Comparison of ENCODE assay signal across 8 mouse cellular contexts in genomic region chr16:17406512-17407231, GRCm38 (mm10). TPM values are rescaled to one million over a fixed set of nuclear protein-coding genes. Genes with fewer than 3 reads are reported as not detected.
DNase-seq lines count a peak whose midpoint lies in the region; ATAC-seq and TF ChIP-seq lines count a peak whose summit lies in the region.

No protein-coding gene starts in this region.

- no peaks in the 10 kb centered on the region for H3K9me3 ChIP-seq in heart, postnatal 0 days (replicated peaks; ENCODE audit: control insufficient read depth, low read length)
- H3K9me3 ChIP-seq in limb, embryonic 12.5 days, result no peaks in the 10 kb centered on the region
- no peaks in the 10 kb centered on the region for H3K9me3 ChIP-seq in neural tube, embryonic 14.5 days (ENCODE audit: control insufficient read depth, low read length)

- TF ChIP-seq EP300 in heart, postnatal 0 days (IDR thresholded peaks at IDR 0.05; ENCODE audit: low read depth), result no peak

- ATAC-seq in heart, postnatal 0 days (ENCODE audit: insufficient read depth, low read depth), result no peak
- no peak for ATAC-seq in limb, embryonic 12.5 days (ENCODE audit: insufficient number of reproducible peaks, insufficient read depth, low FRiP score, low TSS enrichment, low read depth)
- ATAC-seq in neural tube, embryonic 14.5 days (ENCODE audit: low read depth), result no peak

- no peak for TF ChIP-seq CTCF in heart, postnatal 0 days (IDR thresholded peaks at IDR 0.05; ENCODE audit: low read depth)

- no peaks in the 10 kb centered on the region for H3K27me3 ChIP-seq in heart, postnatal 0 days (ENCODE audit: control insufficient read depth, insufficient read depth, low read length)
- no peaks in the 10 kb centered on the region for H3K27me3 ChIP-seq in limb, embryonic 12.5 days
- H3K27me3 ChIP-seq in neural tube, embryonic 14.5 days (ENCODE audit: control insufficient read depth, insufficient read depth, low read length), result no peaks in the 10 kb centered on the region

- peak; percentile 19 to 23 for DNase-seq in cerebellum, adult 18-20 months
- DNase-seq in cerebellum, adult 11 months, result no peak
- peak; percentile 28 to 40 for DNase-seq in spleen, postnatal 10 days (ENCODE audit: low spot score in 2 of 2)
- no peak for DNase-seq in spleen, adult 12 weeks (ENCODE audit: low spot score)
- peak; percentile 5 for DNase-seq in heart, postnatal 0 days (ENCODE audit: low spot score)
- DNase-seq in adrenal gland, postnatal 10 days, result no peak

- peak overlapping the region; percentile 52; the same call in 1 of the 2 replicates for H3K27ac ChIP-seq in heart, postnatal 0 days (ENCODE audit: low read depth)
- no peak overlapping the region for H3K27ac ChIP-seq in limb, embryonic 12.5 days
- H3K27ac ChIP-seq in neural tube, embryonic 14.5 days (ENCODE audit: low read depth, low read length), result no peak overlapping the region

- H3K4me2 ChIP-seq in heart, postnatal 0 days (ENCODE audit: low read depth, low read length), result peak overlapping the region; percentile 81
- peak overlapping the region; percentile 73 for H3K4me2 ChIP-seq in limb, embryonic 12.5 days
- H3K4me2 ChIP-seq in neural tube, embryonic 14.5 days (ENCODE audit: low read depth, low read length), result peak overlapping the region; percentile 66

- 27% methylated on average over 9 of the region's 9 CpGs for WGBS in heart, postnatal 0 days
- WGBS in limb, embryonic 12.5 days, result 33% methylated on average over 9 of the region's 9 CpGs
- 39% methylated on average over 9 of the region's 9 CpGs for WGBS in neural tube, embryonic 14.5 days

- peak overlapping the region; percentile 70 for H3K9ac ChIP-seq in heart, postnatal 0 days (replicated peaks; ENCODE audit: low read depth, low read length)
- peak overlapping the region; percentile 72 for H3K9ac ChIP-seq in limb, embryonic 12.5 days (replicated peaks)
- H3K9ac ChIP-seq in neural tube, embryonic 14.5 days (replicated peaks; ENCODE audit: low read depth, low read length), result peak overlapping the region; percentile 79

- peak overlapping the region; percentile 85 for H3K4me3 ChIP-seq in heart, postnatal 0 days (ENCODE audit: low read depth, low read length)
- peak overlapping the region; percentile 76 for H3K4me3 ChIP-seq in limb, embryonic 12.5 days (replicated peaks)
- H3K4me3 ChIP-seq in neural tube, embryonic 14.5 days (ENCODE audit: low read depth, low read length), result peak overlapping the region; percentile 77

- no peaks in the 10 kb centered on the region for H3K36me3 ChIP-seq in heart, postnatal 0 days (replicated peaks; ENCODE audit: control insufficient read depth, insufficient read depth, low read length)
- H3K36me3 ChIP-seq in limb, embryonic 12.5 days, result peaks cover 12% of the 10 kb centered on the region
- H3K36me3 ChIP-seq in neural tube, embryonic 14.5 days (ENCODE audit: control insufficient read depth, insufficient read depth, low read length), result no peaks in the 10 kb centered on the region

- peaks cover 18% of the 10 kb centered on the region; the same call in 1 of the 2 replicates for H3K4me1 ChIP-seq in heart, postnatal 0 days (ENCODE audit: control insufficient read depth, insufficient read depth)
- H3K4me1 ChIP-seq in limb, embryonic 12.5 days (replicated peaks), result peaks cover 17% of the 10 kb centered on the region
- H3K4me1 ChIP-seq in neural tube, embryonic 14.5 days (ENCODE audit: control insufficient read depth, insufficient read depth, low read length), result peaks cover 21% of the 10 kb centered on the region

RNA-seq across cellular contexts. Expression of gene Pi4ka, which starts 0.6 kb away (rescaled TPM):
- 49.2 and 60.0 TPM in 2 replicates for total RNA-seq in heart, postnatal 0 days (2014; rRNA removed; ENCODE audit: low replicate concordance)
- 16.9 and 18.5 TPM in 2 replicates for polyA plus RNA-seq in heart, postnatal 0 days (2015; fragmentation: Nextera tagmentation; extraction: Ambion mirVana)
- polyA plus RNA-seq in limb, embryonic 12.5 days (2016; fragmentation: Nextera tagmentation; extraction: Ambion mirVana), result 44.8 and 50.2 TPM in 2 replicates
- polyA plus RNA-seq in neural tube, embryonic 14.5 days (2014; fragmentation: Nextera tagmentation; extraction: Ambion mirVana), result 73.0 and 83.1 TPM in 2 replicates
- 10 to 100 TPM; 61.7 to 73.1 TPM for total RNA-seq in adrenal gland, postnatal 10 days (2021)

RNA-seq across cellular contexts. Expression of gene Snap29, which starts 0.9 kb away (rescaled TPM):
- total RNA-seq in heart, postnatal 0 days (2014; rRNA removed; ENCODE audit: low replicate concordance), result 20.3 and 22.3 TPM in 2 replicates
- polyA plus RNA-seq in heart, postnatal 0 days (2015; fragmentation: Nextera tagmentation; extraction: Ambion mirVana), result 8.3 and 8.5 TPM in 2 replicates
- 13.0 and 14.0 TPM in 2 replicates for polyA plus RNA-seq in limb, embryonic 12.5 days (2016; fragmentation: Nextera tagmentation; extraction: Ambion mirVana)
- 9.5 and 10.6 TPM in 2 replicates for polyA plus RNA-seq in neural tube, embryonic 14.5 days (2014; fragmentation: Nextera tagmentation; extraction: Ambion mirVana)
- 10 to 100 TPM; 19.8 to 19.9 TPM for total RNA-seq in adrenal gland, postnatal 10 days (2021)

RNA-seq across cellular contexts. Expression of gene Crkl, which starts 45.1 kb away (rescaled TPM):
- 26.0 and 45.2 TPM in 2 replicates for total RNA-seq in heart, postnatal 0 days (2014; rRNA removed; ENCODE audit: low replicate concordance)
- 25.3 and 29.6 TPM in 2 replicates for polyA plus RNA-seq in heart, postnatal 0 days (2015; fragmentation: Nextera tagmentation; extraction: Ambion mirVana)
- 88.9 and 92.2 TPM in 2 replicates for polyA plus RNA-seq in limb, embryonic 12.5 days (2016; fragmentation: Nextera tagmentation; extraction: Ambion mirVana)
- 70.6 and 73.1 TPM in 2 replicates for polyA plus RNA-seq in neural tube, embryonic 14.5 days (2014; fragmentation: Nextera tagmentation; extraction: Ambion mirVana)
- total RNA-seq in adrenal gland, postnatal 10 days (2021), result 10 to 100 TPM; 28.5 to 31.7 TPM

Comparison
In these comparisons a context has a peak if more than half of its experiments do, and no peak if none do; other contexts are left out.
1. DNase-seq: peak in cerebellum, adult 18-20 months (2 of 2), spleen, postnatal 10 days (2 of 2) and heart, postnatal 0 days (single experiment); none in cerebellum, adult 11 months (single experiment), spleen, adult 12 weeks (single experiment) and adrenal gland, postnatal 10 days (single experiment).
2. Peak in every context shown above with its lines, with median percentiles within 50 percentile points of each other: H3K4me2 ChIP-seq, H3K4me3 ChIP-seq and H3K9ac ChIP-seq.